Mouse (Mus musculus) ovary, postnatal 36 days (tissue): ENCODE measurements around the gene Wfikkn1.
A peak's percentile ranks its signal among the peaks of the same experiment; 100 is the strongest.

Experiments
- DNase-seq: peaks from one replicate; pipeline ENCODE4 v3.0.0; 2022; ENCODE audit warnings: low spot score, mixed read lengths

Wfikkn1 gene

DNA sequence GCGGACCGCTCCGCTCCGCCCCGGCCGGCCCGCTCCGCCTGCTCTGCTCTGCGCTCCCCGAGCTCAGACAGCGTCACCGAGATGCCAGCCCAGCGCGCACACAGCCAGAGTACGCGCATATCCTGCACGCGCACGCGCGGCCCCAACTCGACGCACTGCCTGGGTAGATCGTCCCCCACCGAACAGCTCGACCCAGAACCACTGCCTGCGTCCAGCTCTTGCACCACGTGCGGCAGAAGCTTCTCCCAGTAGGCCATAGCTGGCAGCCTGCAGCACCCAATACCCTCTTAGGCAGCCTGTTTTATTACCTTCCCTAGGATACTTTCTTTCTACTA lies 43.6 kb downstream of the Wfikkn1 start, which contains the start of gene Rhbdl1:
Gene Rhbdl1 (minus strand): TSS at position 220 of the 335 bp plus-strand sequence.
- peak; percentile 81 for DNase-seq

GRCm38 (mm10) chr17:25836397-25837075 lies 44.1 kb downstream of the Wfikkn1 start:
- DNase-seq: peak; percentile 46

- DNase-seq: no peak
Observed at GRCm38 (mm10) chr17:25835816-25836215, 44.8 kb downstream of the Wfikkn1 start.

DNA sequence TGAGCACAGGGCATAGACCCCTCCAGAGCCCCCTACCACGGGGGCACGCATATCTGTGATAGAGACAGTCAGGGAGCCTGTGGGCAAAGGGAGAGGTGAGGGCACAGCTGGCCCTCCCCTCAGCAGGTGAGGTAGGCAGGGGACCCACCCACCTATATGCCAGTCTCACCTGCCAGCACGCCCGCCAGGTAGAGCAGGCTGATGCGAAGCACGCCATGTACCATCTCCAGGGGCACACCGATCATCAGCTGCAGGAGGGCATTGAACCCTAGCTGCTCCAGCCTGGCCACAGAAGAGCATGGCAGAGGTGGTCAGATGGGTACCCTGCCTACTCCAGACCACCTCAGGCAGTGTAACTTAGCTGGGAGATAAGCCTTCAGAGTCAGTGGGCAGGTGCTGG lies 45.4 kb downstream of the Wfikkn1 start:
- no peak for DNase-seq

DNA sequence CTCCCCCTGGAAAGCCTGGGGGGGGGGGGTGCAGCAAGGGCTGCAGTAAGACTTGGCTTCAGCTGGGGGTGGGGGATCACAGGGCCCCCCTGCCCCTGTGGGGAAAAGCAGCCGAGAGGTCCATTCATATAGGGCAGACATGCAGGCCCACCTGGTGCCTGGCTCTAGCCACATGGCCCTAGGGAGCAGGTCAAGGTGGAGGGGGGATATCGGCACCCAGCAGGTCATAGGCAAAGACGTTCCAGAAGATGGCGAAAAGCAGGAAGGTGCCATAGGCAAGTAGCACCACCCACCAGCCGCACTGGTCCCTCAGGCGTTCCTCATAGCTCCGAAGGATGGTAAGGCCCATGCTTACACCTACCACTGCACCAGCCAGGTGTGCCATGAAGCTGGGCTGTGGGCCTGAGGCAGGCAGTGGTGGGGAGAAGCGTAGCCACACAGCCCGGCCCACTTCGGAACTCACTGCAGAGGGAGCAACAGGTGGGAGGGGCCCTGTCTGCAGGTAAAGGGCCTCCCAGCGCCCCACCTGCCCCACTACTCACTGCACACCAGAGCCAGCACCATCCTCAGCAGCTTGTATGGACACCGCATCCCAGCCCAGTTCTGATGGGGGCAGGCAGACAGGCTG lies 45.9 kb downstream of the Wfikkn1 start:
- DNase-seq: no peak

DNA sequence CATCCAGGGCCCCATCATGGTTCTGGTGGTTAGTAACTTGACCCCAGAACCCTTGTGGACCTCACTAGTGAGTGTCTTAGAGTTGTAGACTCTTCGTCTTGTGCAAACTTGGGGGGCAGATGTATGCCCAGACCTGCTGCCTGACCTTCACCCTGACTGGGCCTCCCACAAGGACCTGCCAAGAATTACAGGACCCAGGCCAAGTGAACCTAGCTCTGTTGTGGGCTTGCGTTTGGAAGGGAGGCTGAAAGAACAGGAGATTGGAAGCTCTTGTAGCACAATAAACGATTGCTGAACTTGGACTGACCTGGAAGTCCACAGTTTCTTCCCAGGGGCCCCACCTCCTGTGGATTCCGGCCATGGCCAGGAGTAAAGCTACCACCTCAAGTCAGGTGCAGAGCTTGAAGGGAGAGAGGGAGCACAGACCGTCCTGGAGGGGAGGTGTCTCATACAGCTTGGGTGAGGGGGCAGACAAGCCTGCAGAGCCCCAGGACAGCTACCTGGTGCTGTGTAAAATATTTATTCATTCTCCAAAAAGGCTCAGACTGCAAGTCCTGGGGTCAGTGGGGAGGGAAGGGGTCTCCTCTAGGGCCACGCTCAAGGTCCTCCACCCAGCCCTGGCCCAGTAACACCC lies 46.6 kb downstream of the Wfikkn1 start:
- no peak for DNase-seq

DNA sequence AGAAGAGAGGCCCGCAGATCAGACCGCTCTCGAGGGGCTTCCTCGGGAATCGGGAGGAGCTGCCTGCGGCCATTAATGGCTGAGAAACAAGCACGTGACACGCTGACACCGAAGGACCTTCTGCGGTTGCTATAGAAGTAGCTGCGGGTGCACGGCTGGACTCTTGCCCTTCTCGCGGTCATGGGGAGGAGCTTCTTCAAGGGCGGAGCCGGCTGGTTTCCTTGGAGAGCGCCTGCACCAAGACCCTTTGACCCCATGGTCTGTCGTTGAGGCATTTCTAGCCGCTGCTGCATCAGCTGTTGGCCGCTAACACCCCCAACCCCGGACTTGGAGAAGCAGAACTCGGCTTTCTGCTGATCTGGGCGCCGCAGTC lies 47.4 kb downstream of the Wfikkn1 start, which contains the start of gene Stub1:
Gene Stub1 (minus strand): TSS at position 114 of the 373 bp plus-strand sequence.
- DNase-seq: peak; percentile 89

GRCm38 (mm10) chr17:25832436-25833290 lies 48.0 kb downstream of the Wfikkn1 start:
- peak; percentile 99 for DNase-seq

GRCm38 (mm10) chr17:25831451-25832281 lies 49.0 kb downstream of the Wfikkn1 start:
- DNase-seq: peak; percentile 48

- no peak for DNase-seq
Observed at GRCm38 (mm10) chr17:25830806-25831431, 49.7 kb downstream of the Wfikkn1 start.

DNA sequence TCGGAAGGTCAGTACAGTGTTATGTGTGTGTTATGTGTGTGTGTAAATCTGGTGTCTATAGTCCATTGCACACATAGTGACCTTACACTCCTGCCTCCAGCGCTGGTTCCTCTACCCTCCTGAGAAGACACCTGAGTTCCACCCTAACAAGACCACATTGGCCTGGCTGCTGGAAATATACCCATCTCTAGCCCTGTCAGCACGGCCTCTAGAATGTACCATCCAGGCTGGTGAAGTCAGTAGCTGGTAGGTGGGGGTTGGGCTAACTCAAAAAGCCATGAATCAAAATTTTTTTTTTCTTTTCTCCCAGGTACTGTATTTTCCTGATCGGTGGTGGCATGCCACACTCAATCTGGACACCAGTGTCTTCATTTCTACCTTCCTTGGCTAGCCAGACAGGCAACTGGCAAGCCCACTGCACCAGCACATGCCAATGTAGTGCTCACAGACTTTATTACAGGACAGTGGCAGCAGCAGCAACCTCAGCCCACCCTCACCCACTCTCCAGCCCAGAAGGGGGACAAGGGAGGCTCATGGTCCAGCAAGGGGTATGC lies 50.4 kb downstream of the Wfikkn1 start:
- DNase-seq: no peak

- no peak for DNase-seq
Observed at GRCm38 (mm10) chr17:25829558-25830017, 51.1 kb downstream of the Wfikkn1 start.

DNA sequence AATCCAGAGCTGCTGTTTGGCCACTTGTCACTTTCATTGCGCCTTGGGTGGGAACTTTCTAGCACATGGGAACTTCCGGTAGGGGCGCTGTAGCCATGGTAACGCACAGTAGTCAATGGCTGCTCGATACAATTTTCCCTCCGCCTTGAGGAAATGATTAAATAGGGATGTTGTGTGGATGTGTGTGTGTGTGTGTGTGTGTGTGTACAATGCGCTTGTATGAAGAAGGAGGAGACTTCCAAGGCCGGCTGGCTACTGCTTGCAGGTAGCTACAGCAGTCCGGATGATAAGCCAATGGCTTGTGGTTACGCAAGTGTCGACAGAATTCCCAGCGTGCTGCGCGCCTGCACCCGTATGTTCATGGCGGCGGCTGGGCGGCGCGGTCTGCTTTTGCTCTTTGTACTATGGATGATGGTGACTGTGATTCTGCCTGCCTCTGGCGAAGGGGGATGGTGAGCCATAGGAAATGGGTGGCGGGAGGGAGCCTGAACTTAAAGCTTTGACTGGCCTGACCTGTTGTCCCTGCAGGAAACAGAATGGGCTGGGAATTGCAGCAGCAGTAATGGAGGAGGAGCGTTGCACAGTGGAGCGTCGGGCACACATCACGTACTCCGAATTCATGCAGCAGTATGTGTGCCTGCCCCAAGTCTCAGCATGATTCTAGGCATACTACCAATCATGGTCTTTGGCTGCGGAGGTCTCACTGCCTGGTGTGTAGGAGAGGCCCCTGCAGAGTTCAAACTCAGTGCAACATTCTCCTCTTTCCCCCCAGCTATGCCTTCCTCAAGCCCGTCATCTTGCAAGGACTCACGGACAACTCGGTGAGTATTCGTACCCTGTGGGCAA lies 51.7 kb downstream of the Wfikkn1 start, which contains the start of gene Jmjd8:
Gene Jmjd8 (plus strand): TSS at position 156 of the 846 bp plus-strand sequence.
- DNase-seq: peak; percentile 76

- no peak for DNase-seq
Observed at GRCm38 (mm10) chr17:25828223-25828594, 52.4 kb downstream of the Wfikkn1 start.
